Mouse (Mus musculus): ENCODE data around the gene Fam19a2. TPM values are rescaled to one million over a fixed set of nuclear protein-coding genes. Genes with fewer than 3 reads are reported as not detected.

Gene Fam19a2
- polyA plus RNA-seq, 1 experiment from 2014 or later = 29.8 TPM

- Histone ChIP-seq H3K27me3 (no peaks in the 10 kb centered on the region), H3K36me3 (no peaks in the 10 kb centered on the region), H3K9me3 (no peaks in the 10 kb centered on the region), H3K4me1 (replicated peaks) (no peaks in the 10 kb centered on the region), H3K4me2 (replicated peaks) (no peak overlapping the region), H3K4me3 (replicated peaks) (no peak overlapping the region), H3K9ac (replicated peaks) (no peak overlapping the region), H3K27ac (no peak overlapping the region)
- ATAC-seq = no peak
- 85% methylated on average over 3 of the region's 3 CpGs for WGBS
These were observed 198.5 kb downstream of the Fam19a2 start for GRCm38 (mm10) chr10:123462305-123462704.

- ATAC-seq = no peak
- Histone ChIP-seq H3K4me2 (replicated peaks) (no peak overlapping the region), H3K36me3 (no peaks in the 10 kb centered on the region), H3K9me3 (no peaks in the 10 kb centered on the region), H3K27ac (no peak overlapping the region), H3K4me1 (replicated peaks) (no peaks in the 10 kb centered on the region), H3K9ac (replicated peaks) (no peak overlapping the region), H3K27me3 (no peaks in the 10 kb centered on the region), H3K4me3 (replicated peaks) (no peak overlapping the region)
- 87% methylated on average over 3 of the region's 3 CpGs for WGBS
These were observed 251.0 kb downstream of the Fam19a2 start for GRCm38 (mm10) chr10:123514749-123515148.

- H3K4me2 ChIP-seq (replicated peaks) = no peak overlapping the region
- H3K4me1 ChIP-seq (replicated peaks) = no peaks in the 10 kb centered on the region
- H3K36me3 ChIP-seq = no peaks in the 10 kb centered on the region
- no peak overlapping the region for H3K27ac ChIP-seq
- no peak overlapping the region for H3K4me3 ChIP-seq (replicated peaks)
- H3K9me3 ChIP-seq = peaks cover 3% of the 10 kb centered on the region; the same call in 1 of the 2 replicates
- no peak overlapping the region for H3K9ac ChIP-seq (replicated peaks)
- WGBS = 87% methylated on average over 2 of the region's 2 CpGs
- no peaks in the 10 kb centered on the region for H3K27me3 ChIP-seq
- no peak for ATAC-seq
These were observed 256.8 kb downstream of the Fam19a2 start for GRCm38 (mm10) chr10:123520613-123521012.

- Histone ChIP-seq H3K4me1 (replicated peaks) (no peaks in the 10 kb centered on the region), H3K4me3 (replicated peaks) (no peak overlapping the region), H3K9me3 (peaks cover 3% of the 10 kb centered on the region; the same call in 1 of the 2 replicates), H3K36me3 (no peaks in the 10 kb centered on the region), H3K27ac (no peak overlapping the region), H3K9ac (replicated peaks) (no peak overlapping the region), H3K4me2 (replicated peaks) (no peak overlapping the region), H3K27me3 (no peaks in the 10 kb centered on the region)
- no peak for ATAC-seq
- WGBS = 95% methylated on average over 6 of the region's 6 CpGs
These were observed 257.4 kb downstream of the Fam19a2 start for GRCm38 (mm10) chr10:123521203-123521602.

- H3K27me3 ChIP-seq = no peaks in the 10 kb centered on the region
- no peak overlapping the region for H3K27ac ChIP-seq
- H3K4me2 ChIP-seq (replicated peaks) = no peak overlapping the region
- no peak overlapping the region for H3K4me3 ChIP-seq (replicated peaks)
- no peaks in the 10 kb centered on the region for H3K36me3 ChIP-seq
- ATAC-seq = no peak
- WGBS = 74% methylated on average over 5 of the region's 5 CpGs
- no peak overlapping the region for H3K9ac ChIP-seq (replicated peaks)
- no peaks in the 10 kb centered on the region for H3K4me1 ChIP-seq (replicated peaks)
- H3K9me3 ChIP-seq = peaks cover 3% of the 10 kb centered on the region; the same call in 1 of the 2 replicates
These were observed 261.6 kb downstream of the Fam19a2 start for GRCm38 (mm10) chr10:123525424-123525823.

GRCm38 (mm10) chr10:123526059-123526458 is 262.3 kb downstream of the Fam19a2 start:
- WGBS = 68% methylated on average over 3 of the region's 3 CpGs

GRCm38 (mm10) chr10:123536143-123536542 is 272.3 kb downstream of the Fam19a2 start:
- Histone ChIP-seq H3K4me3 (replicated peaks) (no peak overlapping the region), H3K27me3 (no peaks in the 10 kb centered on the region), H3K4me2 (replicated peaks) (no peak overlapping the region), H3K4me1 (replicated peaks) (no peaks in the 10 kb centered on the region), H3K9ac (replicated peaks) (no peak overlapping the region), H3K9me3 (no peaks in the 10 kb centered on the region), H3K27ac (no peak overlapping the region), H3K36me3 (no peaks in the 10 kb centered on the region)
- WGBS = 86% methylated on average over 4 of the region's 4 CpGs
- no peak for ATAC-seq

More at GRCm38 (mm10) chr10:123526059-123526458, 262.3 kb downstream of the Fam19a2 start:
- no peaks in the 10 kb centered on the region for H3K4me1 ChIP-seq (replicated peaks)
- peaks cover 3% of the 10 kb centered on the region; the same call in 1 of the 2 replicates for H3K9me3 ChIP-seq
- H3K9ac ChIP-seq (replicated peaks) = no peak overlapping the region
- H3K27me3 ChIP-seq = no peaks in the 10 kb centered on the region
- H3K4me2 ChIP-seq (replicated peaks) = no peak overlapping the region
- H3K27ac ChIP-seq = no peak overlapping the region
- H3K4me3 ChIP-seq (replicated peaks) = no peak overlapping the region
- no peak for ATAC-seq
- H3K36me3 ChIP-seq = no peaks in the 10 kb centered on the region

- ATAC-seq = no peak
- Histone ChIP-seq H3K9me3 (no peaks in the 10 kb centered on the region), H3K27me3 (no peaks in the 10 kb centered on the region), H3K4me2 (replicated peaks) (no peak overlapping the region), H3K4me1 (replicated peaks) (no peaks in the 10 kb centered on the region), H3K27ac (no peak overlapping the region), H3K4me3 (replicated peaks) (no peak overlapping the region), H3K9ac (replicated peaks) (no peak overlapping the region), H3K36me3 (no peaks in the 10 kb centered on the region)
- WGBS = 82% methylated on average over 6 of the region's 6 CpGs
These were observed 284.6 kb downstream of the Fam19a2 start for GRCm38 (mm10) chr10:123548391-123548790.

- Histone ChIP-seq H3K36me3 (no peaks in the 10 kb centered on the region), H3K9me3 (no peaks in the 10 kb centered on the region), H3K27me3 (no peaks in the 10 kb centered on the region), H3K4me3 (replicated peaks) (no peak overlapping the region), H3K4me1 (replicated peaks) (0 out of 2 replicates have a peak, but pooled peaks cover 7% of the 10 kb centered on the region), H3K27ac (no peak overlapping the region), H3K9ac (replicated peaks) (no peak overlapping the region), H3K4me2 (replicated peaks) (no peak overlapping the region)
- ATAC-seq = no peak
- WGBS = 76% methylated on average over 1 of the region's 1 CpGs
These were observed 303.9 kb downstream of the Fam19a2 start for GRCm38 (mm10) chr10:123567677-123568076.

GRCm38 (mm10) chr10:123570616-123571188 is 306.9 kb downstream of the Fam19a2 start:
- no peak overlapping the region for H3K4me2 ChIP-seq (replicated peaks)
- WGBS = 76% methylated on average over 10 of the region's 10 CpGs

GRCm38 (mm10) chr10:123572342-123573070 is 308.7 kb downstream of the Fam19a2 start:
- Histone ChIP-seq H3K27me3 (no peaks in the 10 kb centered on the region), H3K27ac (no peak overlapping the region), H3K4me2 (replicated peaks) (no peak overlapping the region), H3K9me3 (no peaks in the 10 kb centered on the region), H3K9ac (replicated peaks) (no peak overlapping the region), H3K4me1 (replicated peaks) (0 out of 2 replicates have a peak, but pooled peaks cover 7% of the 10 kb centered on the region), H3K36me3 (no peaks in the 10 kb centered on the region), H3K4me3 (replicated peaks) (no peak overlapping the region)
- WGBS = 89% methylated on average over 7 of the region's 7 CpGs
- ATAC-seq = no peak

More at GRCm38 (mm10) chr10:123570616-123571188, 306.9 kb downstream of the Fam19a2 start:
- Histone ChIP-seq H3K27ac (peak overlapping the region; percentile 12), H3K9ac (replicated peaks) (no peak overlapping the region), H3K4me1 (replicated peaks) (0 out of 2 replicates have a peak, but pooled peaks cover 7% of the 10 kb centered on the region), H3K4me3 (replicated peaks) (no peak overlapping the region), H3K36me3 (no peaks in the 10 kb centered on the region), H3K9me3 (no peaks in the 10 kb centered on the region), H3K27me3 (no peaks in the 10 kb centered on the region)
- ATAC-seq = peak; percentile 6; the same call in 1 of the 2 replicates

- WGBS = 52% methylated on average over 4 of the region's 4 CpGs
- Histone ChIP-seq H3K4me1 (replicated peaks) (no peaks in the 10 kb centered on the region), H3K4me2 (replicated peaks) (no peak overlapping the region), H3K9ac (replicated peaks) (no peak overlapping the region), H3K4me3 (replicated peaks) (no peak overlapping the region), H3K27me3 (no peaks in the 10 kb centered on the region), H3K9me3 (no peaks in the 10 kb centered on the region), H3K27ac (no peak overlapping the region), H3K36me3 (no peaks in the 10 kb centered on the region)
- no peak for ATAC-seq
These were observed 314.0 kb downstream of the Fam19a2 start for GRCm38 (mm10) chr10:123577823-123578222.

Data from midbrain, embryonic 13.5 days (tissue).